Mouse (Mus musculus) activated CD4-positive, CD25-positive, alpha-beta regulatory T cell, adult 4 months (primary cell): ENCODE data around the gene Atp5g1. TPM values are rescaled to one million over a fixed set of nuclear protein-coding genes. Genes with fewer than 3 reads are reported as not detected.

Experiments used
- ATAC-seq: one replicate; pipeline ENCODE4 v1.8.0; 2017
- polyA plus RNA-seq, 2 experiments: library from polyadenylated mRNA; unstranded; fragments of 100-300 nt; shearing (Covaris generic); gene quantifications; one replicate each; pipeline ENCODE4 v1.2.1; 2017

Atp5g1 gene
- polyA plus RNA-seq, 2 experiments from 2014 or later = 362 to 459 TPM

- ATAC-seq = no peak
These were observed 4.5 kb downstream of the Atp5g1 start for GRCm38 (mm10) chr11:96071013-96071412.

GRCm38 (mm10) chr11:96070353-96070752, 5.1 kb downstream of the Atp5g1 start:
- no peak for ATAC-seq

- ATAC-seq = no peak
These were observed 7.2 kb downstream of the Atp5g1 start for GRCm38 (mm10) chr11:96068231-96068630.

- ATAC-seq = peak; percentile 83
These were observed 10.1 kb downstream of the Atp5g1 start, which contains the start of gene Ube2z for GRCm38 (mm10) chr11:96065215-96065911. Gene Ube2z, minus strand, starts transcription at chr11:96065388.

GRCm38 (mm10) chr11:96064521-96065214, 10.8 kb downstream of the Atp5g1 start:
- peak; percentile 53 for ATAC-seq

- ATAC-seq = peak; percentile 80
These were observed 17.2 kb downstream of the Atp5g1 start for GRCm38 (mm10) chr11:96058309-96058708.

- ATAC-seq = no peak
These were observed 24.6 kb downstream of the Atp5g1 start for GRCm38 (mm10) chr11:96050854-96051253.

GRCm38 (mm10) chr11:96049939-96050338, 25.5 kb downstream of the Atp5g1 start:
- ATAC-seq = no peak

GRCm38 (mm10) chr11:96047469-96048373, 27.7 kb downstream of the Atp5g1 start:
- no peak for ATAC-seq

- ATAC-seq = no peak
These were observed 28.7 kb downstream of the Atp5g1 start for GRCm38 (mm10) chr11:96046793-96047192.

GRCm38 (mm10) chr11:96046028-96046427, 29.4 kb downstream of the Atp5g1 start:
- ATAC-seq = no peak

- no peak for ATAC-seq
These were observed 30.5 kb downstream of the Atp5g1 start for GRCm38 (mm10) chr11:96044803-96045567.

- no peak for ATAC-seq
These were observed 36.9 kb downstream of the Atp5g1 start for GRCm38 (mm10) chr11:96038560-96038959.

- no peak for ATAC-seq
These were observed 38.0 kb downstream of the Atp5g1 start for GRCm38 (mm10) chr11:96037499-96037898.

GRCm38 (mm10) chr11:96035133-96035532, 40.3 kb downstream of the Atp5g1 start:
- ATAC-seq = no peak

- peak; percentile 85 for ATAC-seq
These were observed 40.8 kb downstream of the Atp5g1 start, which contains the start of gene Snf8 for GRCm38 (mm10) chr11:96034596-96035052. Gene Snf8, plus strand, starts transcription at chr11:96034885.

- no peak for ATAC-seq
These were observed 41.4 kb downstream of the Atp5g1 start for GRCm38 (mm10) chr11:96034116-96034515.

GRCm38 (mm10) chr11:96033264-96033663, 42.2 kb downstream of the Atp5g1 start:
- no peak for ATAC-seq

- no peak for ATAC-seq
These were observed 43.8 kb downstream of the Atp5g1 start for GRCm38 (mm10) chr11:96031701-96032100.

- ATAC-seq = no peak
These were observed 44.9 kb downstream of the Atp5g1 start for GRCm38 (mm10) chr11:96030571-96030970.

GRCm38 (mm10) chr11:96028130-96028529, 47.3 kb downstream of the Atp5g1 start:
- ATAC-seq = no peak

- no peak for ATAC-seq
These were observed 54.8 kb downstream of the Atp5g1 start for GRCm38 (mm10) chr11:96020622-96021021.
